Mouse (Mus musculus) small intestine, adult 2 months (tissue): ENCODE results near the gene Il22ra2. TPM values are rescaled to one million over a fixed set of nuclear protein-coding genes. Genes with fewer than 3 reads are reported as not detected.

Experiments
- H3K27ac ChIP-seq: fragments of 200-500 bp; 2 replicates; pipeline ENCODE4 v1.5.1; 2012; ENCODE audit warnings: low read depth, low read length, control low read depth, inconsistent platforms; ENCODE audit not compliant: insufficient read depth
- H3K27me3 ChIP-seq: fragments of 200-500 bp; 2 replicates; pipeline ENCODE4 v1.6.1; 2012; ENCODE audit warnings: mild to moderate bottlenecking, moderate library complexity, low read length, inconsistent platforms; ENCODE audit not compliant: control insufficient read depth, insufficient read depth
- H3K36me3 ChIP-seq: fragments of 200-500 bp; 2 replicates; pipeline ENCODE4 v1.6.1; 2012; ENCODE audit warnings: mild to moderate bottlenecking, low read length, control low read depth, inconsistent platforms; ENCODE audit not compliant: control insufficient read depth, insufficient read depth
- H3K4me1 ChIP-seq: fragments of 200-500 bp; 2 replicates; pipeline ENCODE4 v1.6.1; 2012; ENCODE audit warnings: low read length, inconsistent platforms, mixed read lengths; ENCODE audit not compliant: control insufficient read depth, insufficient read depth, insufficient read length
- H3K4me3 ChIP-seq: fragments of 200-500 bp; 2 replicates; pipeline ENCODE4 v1.5.1; 2012; ENCODE audit warnings: low read depth, mild to moderate bottlenecking, control low read depth, inconsistent platforms, low read length, moderate library complexity
- CTCF ChIP-seq: fragments of 200-500 bp; IDR thresholded peaks from 2 replicates; pipeline ENCODE4 v1.5.1; 2012; ENCODE audit warnings: low read depth, mild to moderate bottlenecking, control low read depth, inconsistent platforms, low read length, moderate library complexity, mixed read lengths; ENCODE audit not compliant: insufficient replicate concordance, insufficient read length; ENCODE audit errors: extremely low read depth
- POLR2A ChIP-seq: fragments of 200-500 bp; IDR thresholded peaks from 2 replicates; pipeline ENCODE4 v1.6.1; 2012; ENCODE audit warnings: low read depth, mild to moderate bottlenecking, control low read depth, inconsistent platforms, low read length, moderate library complexity
- WGBS: fragments of 180-500 bp; shearing (Covaris S2); methylation state at CpG from one replicate; pipeline ENCODE4 v1.1.7; 2018; 5-methylcytosine and 5-hydroxymethylcytosine counted together
- polyA plus RNA-seq: library from polyadenylated mRNA; depleted of rRNA; stranded (reverse); fragments of >200 nt; gene quantifications from 2 replicates; pipeline ENCODE4 v1.2.3, GENCODE M21; 2012

Il22ra2 gene
- polyA plus RNA-seq, 1 experiment: 0.58 TPM

GRCm38 (mm10) chr10:19627748-19628147 is 6.0 kb downstream of the Il22ra2 start:
- Histone ChIP-seq H3K4me3 (no peak overlapping the region), H3K4me1 (no peaks in the 10 kb centered on the region), H3K36me3 (no peaks in the 10 kb centered on the region), H3K27me3 (no peaks in the 10 kb centered on the region), H3K27ac (no peak overlapping the region)
- TF ChIP-seq POLR2A (no peak), CTCF (no peak)
- 64% methylated on average over 4 of the region's 4 CpGs for WGBS

DNA sequence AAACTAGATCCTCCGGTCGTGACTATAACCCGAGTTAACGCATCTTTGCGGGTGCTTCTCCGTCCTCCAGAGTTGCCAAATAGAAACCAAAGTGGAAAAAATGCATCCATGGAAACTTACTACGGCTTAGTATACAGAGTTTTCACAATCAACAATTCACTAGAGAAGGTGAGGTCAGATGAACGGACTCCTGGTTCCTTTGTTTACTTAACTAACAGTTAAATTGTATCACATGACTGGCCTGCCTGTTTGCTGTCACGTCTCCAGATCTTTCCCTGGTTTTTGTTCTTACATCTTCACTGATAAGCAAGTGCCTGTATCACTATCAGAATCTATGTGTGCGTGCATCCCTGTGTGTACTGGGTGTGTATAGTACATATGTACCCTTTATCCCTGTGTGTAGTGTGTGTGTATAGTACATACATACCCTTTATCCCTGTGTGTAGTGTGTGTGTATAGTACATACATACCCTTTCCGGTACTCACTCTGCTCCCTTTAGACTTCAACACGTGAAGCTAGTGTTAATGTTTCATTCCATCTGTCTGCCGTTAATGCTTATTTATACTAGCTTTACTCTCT is 9.9 kb downstream of the Il22ra2 start:
- Histone ChIP-seq H3K36me3 (no peaks in the 10 kb centered on the region), H3K27ac (no peak overlapping the region), H3K27me3 (no peaks in the 10 kb centered on the region), H3K4me3 (no peak overlapping the region), H3K4me1 (no peaks in the 10 kb centered on the region)
- WGBS: 21% methylated on average over 13 of the region's 13 CpGs
- TF ChIP-seq CTCF (no peak), POLR2A (no peak)

GRCm38 (mm10) chr10:19638851-19639250 is 17.1 kb downstream of the Il22ra2 start:
- H3K4me3 ChIP-seq: no peak overlapping the region
- no peaks in the 10 kb centered on the region for H3K36me3 ChIP-seq
- no peak for TF ChIP-seq CTCF
- no peak overlapping the region for H3K27ac ChIP-seq
- H3K27me3 ChIP-seq: no peaks in the 10 kb centered on the region
- H3K4me1 ChIP-seq: no peaks in the 10 kb centered on the region
- 87% methylated on average over 5 of the region's 5 CpGs for WGBS

DNA sequence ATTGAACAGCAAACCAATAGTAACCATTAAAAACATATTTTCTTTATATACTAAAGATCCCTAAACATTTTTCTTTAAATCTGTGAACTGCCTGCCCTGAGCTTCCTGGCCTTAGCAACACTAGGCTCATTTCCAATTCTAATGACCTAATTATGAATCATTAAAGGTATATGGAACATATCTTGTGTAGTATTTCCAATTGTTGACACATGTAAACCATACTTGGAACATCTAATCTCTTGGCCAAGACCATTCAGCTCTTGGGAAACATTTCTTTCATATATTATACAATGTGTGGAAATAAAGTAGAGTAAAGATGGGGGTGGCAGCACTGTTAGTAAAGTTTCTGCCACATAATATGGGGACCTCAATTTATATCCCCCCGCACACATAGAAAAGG is 17.8 kb downstream of the Il22ra2 start:
- Histone ChIP-seq H3K4me3 (no peak overlapping the region), H3K27ac (no peak overlapping the region), H3K27me3 (no peaks in the 10 kb centered on the region), H3K4me1 (peaks cover 3% of the 10 kb centered on the region; the same call in 1 of the 2 replicates), H3K36me3 (no peaks in the 10 kb centered on the region)
- WGBS: 100% methylated on average over 1 of the region's 1 CpGs
- no peak for TF ChIP-seq POLR2A
- TF ChIP-seq CTCF: no peak

DNA sequence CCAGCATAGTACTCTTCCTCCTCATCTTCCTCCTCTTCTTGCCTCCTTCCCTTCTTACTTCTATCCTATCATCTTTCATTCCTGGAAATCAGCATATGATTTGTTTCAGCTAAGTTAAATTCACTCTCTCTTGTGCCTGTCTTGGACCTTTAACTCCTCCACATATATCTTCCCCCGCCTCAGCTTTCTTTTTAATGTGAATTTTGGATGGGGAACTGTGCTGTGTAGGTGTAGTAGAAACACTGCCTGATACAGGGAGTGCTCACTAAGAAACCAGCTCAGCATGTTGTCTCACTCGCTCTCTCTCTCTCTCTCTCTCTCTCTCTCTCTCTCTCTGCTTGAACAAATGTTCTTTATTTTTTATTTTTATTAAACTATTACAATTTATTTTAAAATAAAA is 23.3 kb downstream of the Il22ra2 start:
- Histone ChIP-seq H3K27ac (no peak overlapping the region), H3K4me3 (no peak overlapping the region), H3K27me3 (no peaks in the 10 kb centered on the region), H3K36me3 (no peaks in the 10 kb centered on the region), H3K4me1 (peaks cover 5% of the 10 kb centered on the region)
- WGBS: 90% methylated on average over 2 of the region's 2 CpGs
- no peak for TF ChIP-seq POLR2A

DNA sequence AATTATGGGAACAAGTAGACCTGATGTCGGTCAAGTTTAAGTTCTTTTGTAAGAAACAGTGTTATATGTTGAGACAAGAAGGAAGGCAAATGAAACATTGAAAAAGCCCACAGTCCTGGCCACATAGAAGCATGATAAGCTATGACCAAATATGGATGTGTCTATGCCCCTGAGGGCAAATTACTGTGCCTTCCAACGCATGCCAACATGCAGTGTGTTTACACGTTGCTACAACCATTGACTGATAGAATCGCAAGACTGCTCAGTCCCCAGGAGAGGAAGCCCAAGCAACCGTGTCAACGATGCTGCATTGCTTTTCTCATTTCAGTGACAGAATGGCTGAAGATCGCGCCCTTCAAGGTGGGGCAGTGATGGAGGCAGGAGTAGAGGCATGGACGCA is 35.6 kb downstream of the Il22ra2 start:
- no peak for TF ChIP-seq CTCF
- no peak for TF ChIP-seq POLR2A
- 87% methylated on average over 9 of the region's 9 CpGs for WGBS
- no peak overlapping the region for H3K27ac ChIP-seq
- H3K4me1 ChIP-seq: no peaks in the 10 kb centered on the region
- H3K4me3 ChIP-seq: no peak overlapping the region
- no peaks in the 10 kb centered on the region for H3K36me3 ChIP-seq
- no peaks in the 10 kb centered on the region for H3K27me3 ChIP-seq

DNA sequence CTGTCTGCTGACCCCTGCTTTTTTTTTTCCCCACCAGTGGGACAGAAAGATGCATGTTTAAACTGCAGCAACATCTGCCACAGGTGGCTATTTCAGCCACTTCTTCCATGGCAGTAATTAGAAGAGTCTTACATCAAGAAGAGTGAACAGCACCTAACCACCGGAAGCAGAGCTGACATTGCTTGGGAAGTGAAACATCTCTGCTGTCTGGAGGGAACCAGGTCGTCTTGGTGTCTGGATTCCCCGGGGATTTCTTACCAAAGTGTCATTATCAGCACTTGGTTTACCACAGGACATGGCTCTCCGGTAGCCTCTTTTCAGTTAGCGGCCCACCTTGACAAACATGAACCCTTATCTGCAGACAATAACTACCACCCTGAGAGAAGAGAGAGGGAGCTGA is 38.2 kb downstream of the Il22ra2 start:
- H3K4me1 ChIP-seq: no peaks in the 10 kb centered on the region
- no peaks in the 10 kb centered on the region for H3K36me3 ChIP-seq
- H3K4me3 ChIP-seq: no peak overlapping the region
- no peak overlapping the region for H3K27ac ChIP-seq
- no peaks in the 10 kb centered on the region for H3K27me3 ChIP-seq
- 78% methylated on average over 5 of the region's 5 CpGs for WGBS
- TF ChIP-seq POLR2A (no peak), CTCF (no peak)

DNA sequence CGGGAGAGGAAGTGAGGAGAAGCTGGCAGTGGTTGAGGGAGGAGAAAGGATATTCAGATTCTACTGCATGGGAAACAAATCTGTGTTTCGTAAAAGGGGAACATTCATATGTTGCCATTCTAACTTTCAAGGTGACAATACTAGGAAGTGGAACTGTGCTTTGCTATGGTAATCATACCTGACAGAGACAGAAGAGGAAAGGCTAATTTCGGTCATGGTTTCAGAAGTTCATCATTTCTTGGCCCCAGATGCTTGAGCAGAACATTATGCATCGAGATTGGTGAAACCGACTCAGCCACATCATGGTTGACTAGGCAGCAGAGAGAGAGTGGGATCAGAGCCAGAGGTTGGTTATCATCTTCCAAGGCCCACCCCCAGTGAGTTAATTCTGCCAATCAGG is 47.2 kb downstream of the Il22ra2 start:
- WGBS: 76% methylated on average over 5 of the region's 5 CpGs
- H3K27ac ChIP-seq: no peak overlapping the region

More for the DNA sequence above, 47.2 kb downstream of the Il22ra2 start:
- H3K36me3 ChIP-seq: no peaks in the 10 kb centered on the region
- H3K4me3 ChIP-seq: no peak overlapping the region
- H3K27me3 ChIP-seq: no peaks in the 10 kb centered on the region
- TF ChIP-seq POLR2A (no peak), CTCF (no peak)
- no peaks in the 10 kb centered on the region for H3K4me1 ChIP-seq
